Mouse (Mus musculus) embryonic facial prominence, embryonic 13.5 days (tissue): ENCODE measurements at regions not wholly inside any gene's neighbourhood (a gene's known extent, or its start where the extent isn't known, plus 50 kb on each side); places are given as distances from the start of the nearest gene placed in this dataset.
"Not testable (repeated sequence)": the region's sequence is repeated elsewhere in the genome, so short reads cannot be mapped to it uniquely, and the experiment has no call there.

Experiments used
- ATAC-seq: fragments of 200-750 bp; cut with Nextera tagmentation; 2 replicates; pipeline ENCODE4 v1.8.0; 2017; ENCODE audit warnings: low read depth; ENCODE audit not compliant: insufficient number of reproducible peaks, insufficient read depth, low FRiP score, low TSS enrichment
- H3K27ac ChIP-seq: fragments of 300-500 bp; sonication (generic); 2 replicates; pipeline ENCODE4 v1.5.1; 2015; ENCODE audit warnings: moderate library complexity, mild to moderate bottlenecking, inconsistent platforms
- H3K27me3 ChIP-seq: fragments of 300-500 bp; sonication (generic); 2 replicates; pipeline ENCODE4 v1.6.1; 2015; ENCODE audit warnings: mild to moderate bottlenecking, inconsistent platforms
- H3K36me3 ChIP-seq: fragments of 300-500 bp; sonication (generic); 2 replicates; pipeline ENCODE4 v1.6.1; 2015; ENCODE audit warnings: mild to moderate bottlenecking, inconsistent platforms
- H3K4me1 ChIP-seq: fragments of 300-500 bp; sonication (generic); 2 replicates; pipeline ENCODE4 v1.6.1; 2015; ENCODE audit warnings: inconsistent platforms
- H3K4me2 ChIP-seq: fragments of 300-500 bp; sonication (generic); 2 replicates; pipeline ENCODE4 v1.6.1; 2015; ENCODE audit warnings: moderate library complexity, mild to moderate bottlenecking, inconsistent platforms
- H3K4me3 ChIP-seq: fragments of 300-500 bp; sonication (generic); 2 replicates; pipeline ENCODE4 v1.5.1; 2015; ENCODE audit warnings: mild to moderate bottlenecking, inconsistent platforms
- H3K9ac ChIP-seq: fragments of 300-500 bp; sonication (generic); 2 replicates; pipeline ENCODE4 v1.6.1; 2015; ENCODE audit warnings: mild to moderate bottlenecking, inconsistent platforms
- H3K9me3 ChIP-seq: fragments of 300-500 bp; sonication (generic); 2 replicates; pipeline ENCODE4 v1.6.1; 2016; ENCODE audit warnings: inconsistent platforms
- WGBS: fragments of 180-500 bp; shearing (Covaris S2); methylation state at CpG from one replicate; pipeline ENCODE4 v1.1.7; 2015; ENCODE audit warnings: mixed read lengths; 5-methylcytosine and 5-hydroxymethylcytosine counted together

DNA sequence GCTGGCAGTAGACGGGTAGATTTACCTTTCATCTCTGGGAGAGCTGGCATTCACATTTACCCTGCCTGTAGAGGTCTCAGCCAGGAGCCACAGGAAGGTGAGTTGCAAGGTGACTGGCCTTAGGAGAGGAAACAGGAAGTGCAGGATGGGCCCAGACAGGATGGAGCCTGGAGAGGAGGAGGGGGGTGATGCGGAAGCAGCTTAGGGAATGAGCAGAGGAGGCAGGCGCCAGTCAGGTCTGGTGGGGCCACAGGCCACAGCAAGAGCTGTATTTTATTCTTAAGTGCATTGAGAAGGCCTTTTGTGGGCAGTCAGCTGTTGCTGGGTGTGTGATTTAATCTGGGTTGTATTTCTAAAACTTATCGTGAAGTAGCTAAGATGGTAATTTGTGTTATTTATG lies 108.2 kb upstream of the Nxpe4 start:
- H3K27ac ChIP-seq, result no peak overlapping the region
- ATAC-seq, result no peak

DNA sequence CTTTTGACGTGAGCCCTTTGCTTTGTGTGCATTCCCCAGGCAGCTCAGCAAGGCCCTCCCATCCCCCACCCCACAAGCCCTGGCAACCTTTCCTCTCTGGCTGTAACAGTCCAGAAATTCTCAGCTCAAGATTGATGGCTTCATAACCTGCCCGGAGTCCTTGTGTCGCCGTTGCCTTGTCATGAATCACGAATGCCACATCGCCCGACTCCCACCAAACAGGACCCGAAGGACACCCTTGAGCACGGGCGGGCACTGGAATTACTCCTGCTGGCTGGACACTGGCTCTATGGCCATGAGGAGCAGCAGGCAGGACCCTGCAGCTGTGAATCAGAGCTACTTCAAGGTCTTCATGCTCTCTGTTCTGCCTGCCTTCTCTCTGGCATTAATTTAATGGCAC lies 106.6 kb upstream of the Nxpe4 start:
- Histone ChIP-seq H3K4me1 (peaks cover 5% of the 10 kb centered on the region), H3K27ac (no peak overlapping the region), H3K36me3 (no peaks in the 10 kb centered on the region), H3K27me3 (no peaks in the 10 kb centered on the region), H3K9me3 (no peaks in the 10 kb centered on the region), H3K4me3 (no peak overlapping the region), H3K4me2 (no peak overlapping the region), H3K9ac (no peak overlapping the region)
- ATAC-seq, result no peak
- 84% methylated on average over 10 of the region's 10 CpGs for WGBS

More for the DNA sequence above, 108.2 kb upstream of the Nxpe4 start:
- Histone ChIP-seq H3K36me3 (no peaks in the 10 kb centered on the region), H3K9ac (no peak overlapping the region), H3K4me2 (no peak overlapping the region), H3K4me3 (no peak overlapping the region), H3K4me1 (no peaks in the 10 kb centered on the region; the same call in none of the 2 replicates), H3K27me3 (no peaks in the 10 kb centered on the region), H3K9me3 (no peaks in the 10 kb centered on the region)
- WGBS, result 57% methylated on average over 4 of the region's 4 CpGs

GRCm38 (mm10) chr9:48058599-48058998 lies 103.2 kb upstream of the Nxpe4 start:
- Histone ChIP-seq H3K9me3 (no peaks in the 10 kb centered on the region), H3K4me2 (no peak overlapping the region), H3K9ac (no peak overlapping the region), H3K27me3 (no peaks in the 10 kb centered on the region), H3K36me3 (no peaks in the 10 kb centered on the region), H3K27ac (no peak overlapping the region), H3K4me3 (no peak overlapping the region), H3K4me1 (peaks cover 5% of the 10 kb centered on the region)
- ATAC-seq, result no peak
- 40% methylated on average over 8 of the region's 8 CpGs for WGBS

GRCm38 (mm10) chr9:48059549-48060165 lies 102.2 kb upstream of the Nxpe4 start:
- Histone ChIP-seq H3K4me3 (no peak overlapping the region), H3K9me3 (no peaks in the 10 kb centered on the region), H3K4me2 (no peak overlapping the region), H3K27ac (no peak overlapping the region), H3K27me3 (no peaks in the 10 kb centered on the region), H3K4me1 (peaks cover 5% of the 10 kb centered on the region), H3K36me3 (no peaks in the 10 kb centered on the region), H3K9ac (no peak overlapping the region)
- ATAC-seq, result no peak
- 92% methylated on average over 10 of the region's 10 CpGs for WGBS

DNA sequence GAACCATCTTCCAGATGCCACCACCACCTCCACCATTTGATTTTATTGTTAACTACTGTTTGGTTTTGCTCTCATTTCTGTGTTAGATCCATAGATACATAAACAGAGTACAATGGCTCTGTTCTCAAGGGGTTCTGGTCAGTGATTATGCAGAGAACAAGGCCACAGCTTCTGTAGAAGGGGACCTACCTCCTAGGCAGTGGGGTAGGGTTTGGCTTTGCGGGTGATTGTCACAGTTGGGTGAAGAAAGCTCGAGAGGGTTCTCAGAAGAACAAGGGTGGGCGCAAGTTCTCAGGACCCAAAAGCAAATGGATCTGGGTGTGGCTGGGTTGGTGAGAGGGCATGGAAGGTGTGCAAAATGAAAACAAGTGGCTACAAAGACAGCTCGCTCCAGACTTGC lies 100.8 kb upstream of the Nxpe4 start:
- Histone ChIP-seq H3K4me3 (no peak overlapping the region), H3K27ac (no peak overlapping the region), H3K27me3 (no peaks in the 10 kb centered on the region; the same call in 1 of the 2 replicates), H3K4me1 (peaks cover 5% of the 10 kb centered on the region), H3K9ac (no peak overlapping the region), H3K36me3 (no peaks in the 10 kb centered on the region), H3K4me2 (no peak overlapping the region), H3K9me3 (no peaks in the 10 kb centered on the region)
- 88% methylated on average over 4 of the region's 4 CpGs for WGBS
- no peak for ATAC-seq

- Histone ChIP-seq H3K9ac (no peak overlapping the region), H3K4me3 (no peak overlapping the region), H3K9me3 (no peaks in the 10 kb centered on the region), H3K4me1 (peaks cover 7% of the 10 kb centered on the region), H3K27me3 (no peaks in the 10 kb centered on the region; the same call in 1 of the 2 replicates), H3K4me2 (no peak overlapping the region), H3K36me3 (no peaks in the 10 kb centered on the region), H3K27ac (no peak overlapping the region; the same call in 1 of the 2 replicates)
- no peak for ATAC-seq
- 47% methylated on average over 7 of the region's 7 CpGs for WGBS
Measured at GRCm38 (mm10) chr9:48066730-48067345, 95.0 kb upstream of the Nxpe4 start.

DNA sequence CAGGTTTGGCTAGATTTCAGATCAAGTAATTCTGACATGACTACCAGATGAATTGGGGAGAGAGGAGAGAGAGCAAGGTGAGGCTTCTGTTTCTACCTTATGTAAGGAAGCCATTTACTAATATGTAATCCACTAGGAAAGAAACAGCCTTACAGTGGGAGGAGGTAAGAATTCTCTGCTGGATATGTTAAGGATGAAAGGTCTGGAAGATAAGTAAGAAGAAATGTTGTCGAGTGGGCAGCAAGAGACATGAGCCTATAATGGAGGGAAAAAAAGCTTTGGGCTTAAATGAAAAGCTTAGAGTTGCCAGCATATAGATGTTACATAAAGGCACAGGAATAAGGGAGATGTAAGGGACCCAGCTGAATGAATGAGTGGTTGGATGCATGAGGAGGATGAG lies 89.2 kb upstream of the Nxpe4 start:
- no peaks in the 10 kb centered on the region for H3K4me1 ChIP-seq
- no peak overlapping the region for H3K4me2 ChIP-seq
- no peak for ATAC-seq
- H3K9me3 ChIP-seq, result no peaks in the 10 kb centered on the region
- H3K27me3 ChIP-seq, result no peaks in the 10 kb centered on the region
- no peak overlapping the region for H3K4me3 ChIP-seq
- WGBS, result 72% methylated on average over 1 of the region's 1 CpGs
- no peak overlapping the region for H3K9ac ChIP-seq
- H3K36me3 ChIP-seq, result no peaks in the 10 kb centered on the region
- no peak overlapping the region for H3K27ac ChIP-seq

- Histone ChIP-seq H3K4me1 (no peaks in the 10 kb centered on the region), H3K27ac (no peak overlapping the region), H3K27me3 (no peaks in the 10 kb centered on the region), H3K4me2 (no peak overlapping the region), H3K4me3 (no peak overlapping the region), H3K9me3 (no peaks in the 10 kb centered on the region), H3K36me3 (no peaks in the 10 kb centered on the region), H3K9ac (no peak overlapping the region)
- 68% methylated on average over 2 of the region's 2 CpGs for WGBS
- no peak for ATAC-seq
Measured at GRCm38 (mm10) chr9:48073096-48073495, 88.7 kb upstream of the Nxpe4 start.

DNA sequence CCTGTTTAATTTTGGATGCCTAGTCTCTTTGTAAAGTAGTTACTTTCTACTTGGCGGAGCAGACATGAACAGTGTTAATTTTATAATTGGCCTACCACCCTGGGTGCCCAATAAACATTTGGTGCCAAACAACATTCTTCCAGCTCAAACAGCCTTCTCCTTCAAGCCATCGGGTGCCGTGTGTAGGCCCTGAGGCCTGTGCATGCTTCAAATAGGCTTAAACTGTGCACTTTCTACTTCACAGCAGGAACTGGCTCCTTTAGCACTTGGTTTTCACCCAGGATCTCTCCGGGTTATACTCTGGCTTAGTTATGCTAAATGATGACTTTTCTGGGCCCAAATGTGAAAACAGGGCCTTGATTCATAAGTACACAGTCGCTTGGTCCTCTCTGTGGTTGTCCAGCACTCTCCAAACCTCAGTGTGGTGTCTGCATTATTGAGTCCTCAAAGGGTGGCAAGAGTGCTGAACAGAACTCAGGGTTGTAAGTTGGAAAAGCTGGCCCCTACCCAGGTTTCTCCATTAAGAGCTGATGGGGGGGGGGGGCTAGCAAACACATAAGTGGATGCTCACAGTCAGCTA lies 86.1 kb upstream of the Nxpe4 start:
- Histone ChIP-seq H3K4me3 (no peak overlapping the region), H3K4me2 (no peak overlapping the region), H3K27ac (no peak overlapping the region), H3K27me3 (no peaks in the 10 kb centered on the region), H3K36me3 (no peaks in the 10 kb centered on the region), H3K4me1 (no peaks in the 10 kb centered on the region), H3K9ac (no peak overlapping the region), H3K9me3 (no peaks in the 10 kb centered on the region)
- 77% methylated on average over 5 of the region's 5 CpGs for WGBS
- no peak for ATAC-seq

DNA sequence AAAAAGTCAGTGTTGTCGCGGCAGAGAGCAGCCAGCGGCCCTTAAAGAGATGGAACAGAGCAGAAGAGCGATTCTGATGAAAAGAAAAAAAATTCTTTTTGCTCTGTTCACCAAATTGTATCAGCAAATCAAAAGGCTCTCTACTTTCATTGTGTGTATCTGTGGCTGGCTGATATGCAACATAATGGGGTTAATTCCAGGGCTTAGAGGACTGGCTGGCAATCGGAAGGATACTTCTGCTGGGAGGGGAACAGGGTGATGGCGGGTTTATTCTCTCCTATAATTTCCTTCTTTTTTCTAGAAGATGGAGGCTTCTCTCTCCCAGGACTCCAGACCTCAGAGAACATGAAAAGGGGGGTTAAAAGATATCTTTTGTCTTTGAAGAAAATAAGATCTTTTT lies 79.4 kb upstream of the Nxpe4 start:
- no peaks in the 10 kb centered on the region for H3K4me1 ChIP-seq
- ATAC-seq, result no peak
- no peaks in the 10 kb centered on the region for H3K27me3 ChIP-seq
- H3K9me3 ChIP-seq, result no peaks in the 10 kb centered on the region
- 53% methylated on average over 6 of the region's 6 CpGs for WGBS
- H3K36me3 ChIP-seq, result no peaks in the 10 kb centered on the region
- H3K9ac ChIP-seq, result no peak overlapping the region
- H3K4me3 ChIP-seq, result no peak overlapping the region
- H3K27ac ChIP-seq, result no peak overlapping the region
- H3K4me2 ChIP-seq, result no peak overlapping the region

- not testable (repeated sequence) for H3K4me2 ChIP-seq, H3K9ac ChIP-seq, H3K4me1 ChIP-seq, H3K36me3 ChIP-seq, H3K4me3 ChIP-seq, H3K9me3 ChIP-seq, H3K27me3 ChIP-seq, ATAC-seq, H3K27ac ChIP-seq
- WGBS, result 59% methylated on average over 5 of the region's 5 CpGs
Measured at GRCm38 (mm10) chr9:48084196-48084595, 77.6 kb upstream of the Nxpe4 start.

DNA sequence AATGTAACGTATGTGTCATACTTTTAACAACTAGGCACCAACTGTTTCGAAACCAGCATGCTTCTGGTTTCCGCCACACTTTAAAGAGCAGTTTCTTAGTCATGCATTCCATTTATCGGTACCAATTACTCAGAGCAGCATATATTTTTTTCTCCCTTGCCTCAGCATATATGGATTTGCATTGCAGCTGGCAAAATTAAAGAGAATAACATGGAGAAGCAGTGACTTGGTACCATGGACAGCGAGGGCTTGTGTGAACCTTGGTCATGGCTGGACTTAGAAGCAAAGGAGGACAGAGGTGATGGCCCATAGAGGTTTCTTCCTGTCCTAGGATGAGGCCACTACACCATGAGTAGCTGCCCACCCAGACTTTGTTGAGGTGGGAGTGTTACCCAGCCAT lies 72.2 kb upstream of the Nxpe4 start:
- no peaks in the 10 kb centered on the region for H3K36me3 ChIP-seq
- H3K27me3 ChIP-seq, result no peaks in the 10 kb centered on the region
- no peak overlapping the region for H3K4me3 ChIP-seq
- H3K9ac ChIP-seq, result no peak overlapping the region
- H3K9me3 ChIP-seq, result no peaks in the 10 kb centered on the region
- 73% methylated on average over 5 of the region's 5 CpGs for WGBS
- no peaks in the 10 kb centered on the region for H3K4me1 ChIP-seq
- ATAC-seq, result no peak
- H3K4me2 ChIP-seq, result no peak overlapping the region
- H3K27ac ChIP-seq, result no peak overlapping the region
